Mouse (Mus musculus): ENCODE data around the gene Gm28042. TPM values are rescaled to one million over a fixed set of nuclear protein-coding genes. Genes with fewer than 3 reads are reported as not detected.

Gene Gm28042
- polyA plus RNA-seq, 1 experiment from 2014 or later = 2.5 TPM

- no peak overlapping the region for H3K27ac ChIP-seq (replicated peaks; ENCODE audit: low read depth, low read length)
- H3K4me2 ChIP-seq (ENCODE audit: low read depth, low read length) = no peak overlapping the region
- H3K36me3 ChIP-seq (ENCODE audit: control insufficient read depth, insufficient read depth, low read length) = no peaks in the 10 kb centered on the region
- H3K4me1 ChIP-seq (ENCODE audit: control insufficient read depth, insufficient read depth, low read length) = peaks cover 11% of the 10 kb centered on the region; the same call in 1 of the 2 replicates
- no peaks in the 10 kb centered on the region for H3K9me3 ChIP-seq (ENCODE audit: control insufficient read depth, low read length)
- ATAC-seq (ENCODE audit: low read depth) = no peak
- WGBS = 85% methylated on average over 3 of the region's 3 CpGs
- H3K27me3 ChIP-seq (replicated peaks; ENCODE audit: control insufficient read depth, insufficient read depth, low read length) = no peaks in the 10 kb centered on the region
- H3K9ac ChIP-seq (ENCODE audit: low read depth, low read length) = no peak overlapping the region
- no peak overlapping the region for H3K4me3 ChIP-seq (ENCODE audit: low read depth, low read length)
- no peak for DNase-seq (ENCODE audit: low spot score)
These were observed 32.2 kb downstream of the Gm28042 start for GRCm38 (mm10) chr2:120059466-120059865.

DNA sequence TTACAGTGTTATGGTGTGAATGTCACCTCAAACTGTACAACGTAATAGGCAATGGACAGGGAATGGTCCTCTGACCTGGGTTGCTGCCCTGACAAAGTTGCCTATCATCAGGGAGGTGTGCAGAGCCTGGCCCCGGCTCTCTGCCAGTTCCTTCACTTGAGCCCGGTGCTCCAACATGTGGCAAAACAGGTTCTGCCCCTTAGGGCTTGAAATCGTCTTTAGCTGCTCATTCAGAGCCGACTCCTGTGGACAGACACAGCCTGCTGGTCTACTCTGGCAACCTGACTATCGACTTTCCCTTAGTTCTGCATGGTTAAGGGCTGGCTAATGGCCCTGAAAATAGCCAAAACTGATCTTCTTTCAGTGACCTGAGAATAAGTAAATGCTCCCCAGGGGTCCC, 32.9 kb downstream of the Gm28042 start:
- Histone ChIP-seq H3K9me3 (ENCODE audit: control insufficient read depth, low read length) (no peaks in the 10 kb centered on the region), H3K4me3 (ENCODE audit: low read depth, low read length) (no peak overlapping the region), H3K36me3 (ENCODE audit: control insufficient read depth, insufficient read depth, low read length) (no peaks in the 10 kb centered on the region), H3K4me1 (ENCODE audit: control insufficient read depth, insufficient read depth, low read length) (peaks cover 11% of the 10 kb centered on the region; the same call in 1 of the 2 replicates), H3K9ac (ENCODE audit: low read depth, low read length) (no peak overlapping the region), H3K27ac (replicated peaks; ENCODE audit: low read depth, low read length) (peak overlapping the region; percentile 52; the same call in 1 of the 2 replicates), H3K4me2 (ENCODE audit: low read depth, low read length) (no peak overlapping the region), H3K27me3 (replicated peaks; ENCODE audit: control insufficient read depth, insufficient read depth, low read length) (no peaks in the 10 kb centered on the region)
- ATAC-seq (ENCODE audit: low read depth) (peak; percentile 67), DNase-seq (ENCODE audit: low spot score) (peak; percentile 80)
- WGBS = 36% methylated on average over 6 of the region's 6 CpGs

DNA sequence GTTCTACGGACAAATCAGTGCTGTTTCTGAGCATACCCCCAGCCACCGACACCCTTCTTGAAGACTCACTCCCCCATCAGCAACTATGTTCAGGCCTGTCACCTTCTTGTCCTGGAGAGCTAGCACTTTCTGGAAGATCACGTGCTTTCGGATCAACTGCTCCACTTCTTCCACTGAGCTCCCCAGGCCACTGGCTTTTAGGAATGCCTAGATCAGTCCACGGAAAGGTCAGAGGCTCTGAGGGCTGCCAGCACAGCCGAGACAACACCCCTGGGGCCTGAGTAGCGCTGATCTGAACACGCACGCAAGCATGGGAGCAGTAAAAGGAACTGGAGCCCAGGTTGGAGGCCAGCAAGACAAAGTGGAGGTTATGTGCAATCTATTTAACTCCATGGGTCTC, 33.4 kb downstream of the Gm28042 start:
- Histone ChIP-seq H3K4me1 (ENCODE audit: control insufficient read depth, insufficient read depth, low read length) (peaks cover 11% of the 10 kb centered on the region; the same call in 1 of the 2 replicates), H3K9ac (ENCODE audit: low read depth, low read length) (no peak overlapping the region), H3K36me3 (ENCODE audit: control insufficient read depth, insufficient read depth, low read length) (no peaks in the 10 kb centered on the region), H3K4me2 (ENCODE audit: low read depth, low read length) (no peak overlapping the region), H3K27ac (replicated peaks; ENCODE audit: low read depth, low read length) (peak overlapping the region; percentile 52), H3K4me3 (ENCODE audit: low read depth, low read length) (no peak overlapping the region), H3K9me3 (ENCODE audit: control insufficient read depth, low read length) (no peaks in the 10 kb centered on the region), H3K27me3 (replicated peaks; ENCODE audit: control insufficient read depth, insufficient read depth, low read length) (no peaks in the 10 kb centered on the region)
- WGBS = 55% methylated on average over 9 of the region's 9 CpGs
- DNase-seq (ENCODE audit: low spot score) = no peak
- ATAC-seq (ENCODE audit: low read depth) = no peak

- no peak for DNase-seq (ENCODE audit: low spot score)
- Histone ChIP-seq H3K27ac (replicated peaks; ENCODE audit: low read depth, low read length) (no peak overlapping the region), H3K4me2 (ENCODE audit: low read depth, low read length) (no peak overlapping the region), H3K9me3 (ENCODE audit: control insufficient read depth, low read length) (no peaks in the 10 kb centered on the region), H3K27me3 (replicated peaks; ENCODE audit: control insufficient read depth, insufficient read depth, low read length) (no peaks in the 10 kb centered on the region), H3K4me1 (ENCODE audit: control insufficient read depth, insufficient read depth, low read length) (peaks cover 11% of the 10 kb centered on the region; the same call in 1 of the 2 replicates), H3K4me3 (ENCODE audit: low read depth, low read length) (no peak overlapping the region), H3K9ac (ENCODE audit: low read depth, low read length) (no peak overlapping the region), H3K36me3 (ENCODE audit: control insufficient read depth, insufficient read depth, low read length) (no peaks in the 10 kb centered on the region)
- no peak for ATAC-seq (ENCODE audit: low read depth)
- 83% methylated on average over 8 of the region's 8 CpGs for WGBS
These were observed 35.0 kb downstream of the Gm28042 start for GRCm38 (mm10) chr2:120062248-120062647.

GRCm38 (mm10) chr2:120064639-120065038, 37.3 kb downstream of the Gm28042 start:
- DNase-seq (ENCODE audit: low spot score) = no peak
- no peak overlapping the region for H3K27ac ChIP-seq (replicated peaks; ENCODE audit: low read depth, low read length)
- H3K9ac ChIP-seq (ENCODE audit: low read depth, low read length) = no peak overlapping the region
- no peaks in the 10 kb centered on the region for H3K27me3 ChIP-seq (replicated peaks; ENCODE audit: control insufficient read depth, insufficient read depth, low read length)
- no peak for ATAC-seq (ENCODE audit: low read depth)
- 80% methylated on average over 6 of the region's 6 CpGs for WGBS
- no peaks in the 10 kb centered on the region for H3K36me3 ChIP-seq (ENCODE audit: control insufficient read depth, insufficient read depth, low read length)
- H3K9me3 ChIP-seq (ENCODE audit: control insufficient read depth, low read length) = no peaks in the 10 kb centered on the region
- H3K4me3 ChIP-seq (ENCODE audit: low read depth, low read length) = no peak overlapping the region
- peaks cover 15% of the 10 kb centered on the region; the same call in 1 of the 2 replicates for H3K4me1 ChIP-seq (ENCODE audit: control insufficient read depth, insufficient read depth, low read length)
- H3K4me2 ChIP-seq (ENCODE audit: low read depth, low read length) = no peak overlapping the region

DNA sequence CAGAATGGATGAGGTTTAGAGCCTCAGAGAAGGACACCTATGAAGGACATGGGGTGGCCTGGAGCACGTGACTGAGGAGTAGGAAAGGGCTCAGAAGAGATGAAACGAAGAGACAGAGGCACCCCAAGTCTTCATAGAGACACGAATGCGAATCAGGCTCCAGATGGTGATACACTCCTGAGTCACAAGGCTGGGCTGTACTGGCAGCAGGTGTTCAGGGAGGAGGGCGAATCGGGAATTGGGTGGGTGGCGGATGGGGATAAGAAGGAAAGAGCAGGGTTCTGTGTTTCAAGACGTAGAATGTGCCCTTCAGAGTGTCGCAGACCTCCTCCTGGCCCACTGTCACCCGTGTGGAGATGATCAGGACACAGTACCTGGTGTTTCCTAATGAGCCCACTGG, 38.0 kb downstream of the Gm28042 start:
- Histone ChIP-seq H3K9ac (ENCODE audit: low read depth, low read length) (no peak overlapping the region), H3K4me3 (ENCODE audit: low read depth, low read length) (no peak overlapping the region), H3K36me3 (ENCODE audit: control insufficient read depth, insufficient read depth, low read length) (no peaks in the 10 kb centered on the region), H3K27ac (replicated peaks; ENCODE audit: low read depth, low read length) (no peak overlapping the region), H3K4me1 (ENCODE audit: control insufficient read depth, insufficient read depth, low read length) (peaks cover 15% of the 10 kb centered on the region; the same call in 1 of the 2 replicates), H3K27me3 (replicated peaks; ENCODE audit: control insufficient read depth, insufficient read depth, low read length) (no peaks in the 10 kb centered on the region), H3K4me2 (ENCODE audit: low read depth, low read length) (no peak overlapping the region), H3K9me3 (ENCODE audit: control insufficient read depth, low read length) (no peaks in the 10 kb centered on the region)
- no peak for ATAC-seq (ENCODE audit: low read depth)
- 85% methylated on average over 10 of the region's 10 CpGs for WGBS
- DNase-seq (ENCODE audit: low spot score) = no peak

GRCm38 (mm10) chr2:120066224-120066623, 38.9 kb downstream of the Gm28042 start:
- H3K27me3 ChIP-seq (replicated peaks; ENCODE audit: control insufficient read depth, insufficient read depth, low read length) = no peaks in the 10 kb centered on the region
- no peak overlapping the region for H3K9ac ChIP-seq (ENCODE audit: low read depth, low read length)
- DNase-seq (ENCODE audit: low spot score) = no peak
- WGBS = 79% methylated on average over 3 of the region's 3 CpGs
- no peak overlapping the region for H3K27ac ChIP-seq (replicated peaks; ENCODE audit: low read depth, low read length)
- H3K9me3 ChIP-seq (ENCODE audit: control insufficient read depth, low read length) = no peaks in the 10 kb centered on the region
- no peaks in the 10 kb centered on the region for H3K36me3 ChIP-seq (ENCODE audit: control insufficient read depth, insufficient read depth, low read length)
- no peak overlapping the region for H3K4me2 ChIP-seq (ENCODE audit: low read depth, low read length)
- no peak for ATAC-seq (ENCODE audit: low read depth)
- no peak overlapping the region for H3K4me3 ChIP-seq (ENCODE audit: low read depth, low read length)
- peaks cover 8% of the 10 kb centered on the region; the same call in 1 of the 2 replicates for H3K4me1 ChIP-seq (ENCODE audit: control insufficient read depth, insufficient read depth, low read length)

DNA sequence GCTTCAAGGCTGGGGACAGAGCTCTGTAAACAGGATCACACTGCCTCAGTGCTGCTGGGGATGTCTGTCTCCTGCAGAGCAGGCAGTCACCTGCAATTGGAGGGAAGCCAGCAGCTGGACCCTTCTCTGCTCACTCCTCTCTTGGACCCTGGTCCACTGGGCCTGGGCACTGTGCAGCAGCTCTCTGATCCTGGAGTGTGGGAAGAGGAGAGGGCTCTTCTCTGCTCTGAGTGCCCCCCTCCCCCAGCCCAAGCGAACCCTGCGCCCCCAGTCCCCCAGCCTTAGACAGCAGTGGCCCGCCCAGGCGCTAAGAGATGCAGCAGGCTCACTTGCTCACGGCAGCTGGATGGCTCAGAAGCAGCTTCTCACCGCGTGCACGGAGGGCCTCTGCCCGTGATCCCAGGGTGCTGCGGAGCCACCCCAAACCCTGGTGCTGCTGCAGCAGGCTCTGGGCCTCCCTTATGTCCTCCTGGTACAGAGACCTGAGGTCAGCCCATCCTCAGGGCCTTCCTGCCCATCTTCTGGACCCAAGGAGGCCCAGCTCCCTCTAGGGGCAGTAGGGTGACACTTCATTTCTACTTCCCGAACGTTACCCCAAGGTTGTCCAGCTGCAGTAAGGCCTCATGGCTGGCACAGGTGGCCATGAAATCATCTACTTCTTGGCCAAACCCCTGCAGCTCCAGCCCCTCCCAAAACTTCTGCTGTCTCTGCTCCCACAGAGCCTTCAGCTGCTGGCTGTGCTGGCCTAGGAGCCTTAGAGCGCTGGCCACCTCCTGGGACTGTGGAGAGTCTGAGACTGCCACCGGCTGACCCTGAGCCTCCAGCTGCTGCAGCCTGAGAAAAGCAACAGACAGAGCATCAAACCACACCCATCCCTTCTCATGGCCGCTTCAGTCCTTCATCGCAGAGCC, 41.5 kb downstream of the Gm28042 start:
- Histone ChIP-seq H3K4me3 (ENCODE audit: low read depth, low read length) (no peak overlapping the region), H3K4me1 (ENCODE audit: control insufficient read depth, insufficient read depth, low read length) (peaks cover 5% of the 10 kb centered on the region; the same call in 1 of the 2 replicates), H3K4me2 (ENCODE audit: low read depth, low read length) (no peak overlapping the region), H3K27me3 (replicated peaks; ENCODE audit: control insufficient read depth, insufficient read depth, low read length) (no peaks in the 10 kb centered on the region), H3K36me3 (ENCODE audit: control insufficient read depth, insufficient read depth, low read length) (no peaks in the 10 kb centered on the region), H3K27ac (replicated peaks; ENCODE audit: low read depth, low read length) (no peak overlapping the region), H3K9ac (ENCODE audit: low read depth, low read length) (peak overlapping the region; percentile 40; the same call in 1 of the 2 replicates), H3K9me3 (ENCODE audit: control insufficient read depth, low read length) (no peaks in the 10 kb centered on the region)
- WGBS = 37% methylated on average over 15 of the region's 16 CpGs
- DNase-seq (ENCODE audit: low spot score) = peak; percentile 56
- peak; percentile 66 for ATAC-seq (ENCODE audit: low read depth)
